Mouse (Mus musculus) stomach, embryonic 15.5 days (tissue): ENCODE data around the gene Col2a1. TPM values are rescaled to one million over a fixed set of nuclear protein-coding genes. Genes with fewer than 3 reads are reported as not detected.
A peak's percentile ranks its signal among the peaks of the same experiment; 100 is the strongest.

Experiments
- ATAC-seq: fragments of 200-750 bp; cut with Nextera tagmentation; 2 replicates; pipeline ENCODE4 v1.8.0; 2017; ENCODE audit warnings: low read depth, moderate number of reproducible peaks, moderate TSS enrichment; ENCODE audit not compliant: insufficient read depth, low FRiP score
- H3K27ac ChIP-seq: fragments of 300-500 bp; sonication (generic); 2 replicates; pipeline ENCODE4 v1.5.1; 2015; ENCODE audit warnings: mild to moderate bottlenecking, inconsistent platforms
- H3K27me3 ChIP-seq: fragments of 300-500 bp; sonication (generic); replicated peaks from 2 replicates; pipeline ENCODE4 v1.6.1; 2015; ENCODE audit warnings: inconsistent platforms
- H3K36me3 ChIP-seq: fragments of 300-500 bp; sonication (generic); 2 replicates; pipeline ENCODE4 v1.6.1; 2015; ENCODE audit warnings: inconsistent platforms
- H3K4me1 ChIP-seq: fragments of 300-500 bp; sonication (generic); 2 replicates; pipeline ENCODE4 v1.6.1; 2015; ENCODE audit warnings: inconsistent platforms
- H3K4me2 ChIP-seq: fragments of 300-500 bp; sonication (generic); 2 replicates; pipeline ENCODE4 v1.6.1; 2015; ENCODE audit warnings: mild to moderate bottlenecking, inconsistent platforms
- H3K4me3 ChIP-seq: fragments of 300-500 bp; sonication (generic); replicated peaks from 2 replicates; pipeline ENCODE4 v1.5.1; 2015; ENCODE audit warnings: inconsistent platforms
- H3K9ac ChIP-seq: fragments of 300-500 bp; sonication (generic); 2 replicates; pipeline ENCODE4 v1.6.1; 2015; ENCODE audit warnings: inconsistent platforms
- H3K9me3 ChIP-seq: fragments of 300-500 bp; sonication (generic); 2 replicates; pipeline ENCODE4 v1.6.1; 2016; ENCODE audit warnings: inconsistent platforms
- WGBS: fragments of 180-500 bp; shearing (Covaris S2); methylation state at CpG from one replicate; pipeline ENCODE4 v1.1.7; 2015; 5-methylcytosine and 5-hydroxymethylcytosine counted together
- polyA plus RNA-seq: library from polyadenylated mRNA; unstranded; fragments of >200 nt; fragmentation: Nextera tagmentation; extraction: Ambion mirVana; gene quantifications from 2 replicates; pipeline ENCODE4 v1.2.1, GENCODE M21; 2015

Col2a1 gene
- polyA plus RNA-seq, 1 experiment from 2014 or later = 2.5 TPM

- Histone ChIP-seq H3K4me2 (no peak overlapping the region), H3K27me3 (no peaks in the 10 kb centered on the region), H3K4me3 (no peak overlapping the region), H3K36me3 (no peaks in the 10 kb centered on the region), H3K4me1 (peaks cover 8% of the 10 kb centered on the region; the same call in 1 of the 2 replicates), H3K27ac (no peak overlapping the region), H3K9ac (no peak overlapping the region), H3K9me3 (no peaks in the 10 kb centered on the region)
- ATAC-seq = no peak
- WGBS = 30% methylated on average over 12 of the region's 12 CpGs
Measured at GRCm38 (mm10) chr15:98026967-98027904, 22.7 kb upstream of the Col2a1 start.

GRCm38 (mm10) chr15:98025611-98026010 lies 21.1 kb upstream of the Col2a1 start:
- no peak overlapping the region for H3K27ac ChIP-seq
- WGBS = 58% methylated on average over 4 of the region's 4 CpGs
- no peaks in the 10 kb centered on the region for H3K36me3 ChIP-seq
- H3K4me2 ChIP-seq = no peak overlapping the region
- no peak for ATAC-seq
- no peak overlapping the region for H3K4me3 ChIP-seq
- peaks cover 8% of the 10 kb centered on the region; the same call in 1 of the 2 replicates for H3K4me1 ChIP-seq
- no peaks in the 10 kb centered on the region for H3K27me3 ChIP-seq
- H3K9me3 ChIP-seq = no peaks in the 10 kb centered on the region
- H3K9ac ChIP-seq = no peak overlapping the region

- Histone ChIP-seq H3K4me3 (no peak overlapping the region), H3K27me3 (no peaks in the 10 kb centered on the region), H3K36me3 (no peaks in the 10 kb centered on the region), H3K9me3 (no peaks in the 10 kb centered on the region), H3K9ac (no peak overlapping the region), H3K27ac (no peak overlapping the region), H3K4me2 (no peak overlapping the region), H3K4me1 (peaks cover 8% of the 10 kb centered on the region; the same call in 1 of the 2 replicates)
- WGBS = 33% methylated on average over 3 of the region's 3 CpGs
- ATAC-seq = no peak
Measured at GRCm38 (mm10) chr15:98023137-98023536, 18.6 kb upstream of the Col2a1 start.

- H3K4me3 ChIP-seq = no peak overlapping the region
- WGBS = 21% methylated on average over 2 of the region's 2 CpGs
- no peak overlapping the region for H3K9ac ChIP-seq
- H3K4me1 ChIP-seq = no peaks in the 10 kb centered on the region
- no peak overlapping the region for H3K27ac ChIP-seq
- no peaks in the 10 kb centered on the region for H3K27me3 ChIP-seq
- no peaks in the 10 kb centered on the region for H3K36me3 ChIP-seq
- no peak for ATAC-seq
- H3K4me2 ChIP-seq = no peak overlapping the region
- no peaks in the 10 kb centered on the region for H3K9me3 ChIP-seq
Measured at GRCm38 (mm10) chr15:98021886-98022285, 17.4 kb upstream of the Col2a1 start.

- H3K4me3 ChIP-seq = no peak overlapping the region
- ATAC-seq = no peak
- 54% methylated on average over 3 of the region's 3 CpGs for WGBS
Measured at GRCm38 (mm10) chr15:98019047-98019446, 14.6 kb upstream of the Col2a1 start.

GRCm38 (mm10) chr15:98017925-98018324 lies 13.4 kb upstream of the Col2a1 start:
- Histone ChIP-seq H3K27ac (no peak overlapping the region), H3K4me3 (no peak overlapping the region), H3K9ac (no peak overlapping the region), H3K4me2 (no peak overlapping the region), H3K36me3 (no peaks in the 10 kb centered on the region), H3K27me3 (no peaks in the 10 kb centered on the region), H3K9me3 (no peaks in the 10 kb centered on the region), H3K4me1 (no peaks in the 10 kb centered on the region)
- ATAC-seq = no peak
- 72% methylated on average over 4 of the region's 4 CpGs for WGBS

More at GRCm38 (mm10) chr15:98019047-98019446, 14.6 kb upstream of the Col2a1 start:
- no peak overlapping the region for H3K9ac ChIP-seq
- H3K36me3 ChIP-seq = no peaks in the 10 kb centered on the region
- no peaks in the 10 kb centered on the region for H3K4me1 ChIP-seq
- H3K27ac ChIP-seq = no peak overlapping the region
- H3K27me3 ChIP-seq = no peaks in the 10 kb centered on the region
- no peak overlapping the region for H3K4me2 ChIP-seq
- no peaks in the 10 kb centered on the region for H3K9me3 ChIP-seq

GRCm38 (mm10) chr15:98012810-98013209 lies 8.3 kb upstream of the Col2a1 start:
- WGBS = 63% methylated on average over 6 of the region's 6 CpGs
- H3K36me3 ChIP-seq = no peaks in the 10 kb centered on the region

GRCm38 (mm10) chr15:98005181-98005580 lies 686 bp upstream of the Col2a1 start:
- Histone ChIP-seq H3K27me3 (peaks cover 61% of the 10 kb centered on the region), H3K4me3 (peak overlapping the region; percentile 33), H3K4me2 (peak overlapping the region; percentile 67), H3K9me3 (no peaks in the 10 kb centered on the region), H3K9ac (no peak overlapping the region), H3K27ac (no peak overlapping the region), H3K4me1 (peaks cover 43% of the 10 kb centered on the region), H3K36me3 (no peaks in the 10 kb centered on the region)
- no peak for ATAC-seq
- WGBS = 21% methylated on average over 11 of the region's 11 CpGs

More at GRCm38 (mm10) chr15:98012810-98013209, 8.3 kb upstream of the Col2a1 start:
- no peaks in the 10 kb centered on the region for H3K27me3 ChIP-seq
- H3K9ac ChIP-seq = no peak overlapping the region
- H3K4me3 ChIP-seq = no peak overlapping the region
- H3K4me1 ChIP-seq = no peaks in the 10 kb centered on the region
- no peak overlapping the region for H3K27ac ChIP-seq
- ATAC-seq = no peak
- H3K4me2 ChIP-seq = no peak overlapping the region
- no peaks in the 10 kb centered on the region for H3K9me3 ChIP-seq

GRCm38 (mm10) chr15:98004740-98005159 lies 255 bp upstream of the Col2a1 start:
- no peak overlapping the region for H3K9ac ChIP-seq
- peak overlapping the region; percentile 67 for H3K4me2 ChIP-seq
- peaks cover 66% of the 10 kb centered on the region for H3K27me3 ChIP-seq
- H3K27ac ChIP-seq = no peak overlapping the region
- H3K4me3 ChIP-seq = peak overlapping the region; percentile 33
- peaks cover 43% of the 10 kb centered on the region for H3K4me1 ChIP-seq
- no peaks in the 10 kb centered on the region for H3K9me3 ChIP-seq
- WGBS = 5% methylated on average over 19 of the region's 19 CpGs
- H3K36me3 ChIP-seq = no peaks in the 10 kb centered on the region
- ATAC-seq = no peak

- no peak for ATAC-seq
Measured at GRCm38 (mm10) chr15:98002991-98003821, 1.3 kb downstream of the Col2a1 start.

GRCm38 (mm10) chr15:98002113-98002990 lies 2.1 kb downstream of the Col2a1 start:
- 1% methylated on average over 42 of the region's 42 CpGs for WGBS
- peak overlapping the region; percentile 67 for H3K4me2 ChIP-seq
- ATAC-seq = no peak
- no peaks in the 10 kb centered on the region for H3K9me3 ChIP-seq
- H3K27ac ChIP-seq = no peak overlapping the region
- no peaks in the 10 kb centered on the region for H3K36me3 ChIP-seq
- peak overlapping the region; percentile 33 for H3K4me3 ChIP-seq
- H3K27me3 ChIP-seq = peaks cover 88% of the 10 kb centered on the region
- no peak overlapping the region for H3K9ac ChIP-seq
- H3K4me1 ChIP-seq = peaks cover 43% of the 10 kb centered on the region

More at GRCm38 (mm10) chr15:98002991-98003821, 1.3 kb downstream of the Col2a1 start:
- WGBS = 2% methylated on average over 42 of the region's 42 CpGs
- Histone ChIP-seq H3K4me2 (peak overlapping the region; percentile 67), H3K36me3 (no peaks in the 10 kb centered on the region), H3K27me3 (peaks cover 80% of the 10 kb centered on the region), H3K9me3 (no peaks in the 10 kb centered on the region), H3K4me3 (peak overlapping the region; percentile 33), H3K27ac (no peak overlapping the region), H3K4me1 (peaks cover 43% of the 10 kb centered on the region), H3K9ac (no peak overlapping the region)
